Mouse (Mus musculus) embryonic fibroblast, embryonic 13.5 days (primary cell): ENCODE results near the gene Il4.

Source experiments
- CTCF ChIP-seq: IDR thresholded peaks from 2 replicates; pipeline ENCODE4 v1.5.1; 2011; ENCODE audit warnings: mild to moderate bottlenecking, control low read depth, low read length, moderate library complexity, borderline replicate concordance; ENCODE audit not compliant: insufficient read depth
- POLR2A ChIP-seq: IDR thresholded peaks from 2 replicates; pipeline ENCODE4 v1.6.1; 2011; ENCODE audit warnings: low read depth, mild to moderate bottlenecking, control low read depth, low read length, moderate library complexity

DNA sequence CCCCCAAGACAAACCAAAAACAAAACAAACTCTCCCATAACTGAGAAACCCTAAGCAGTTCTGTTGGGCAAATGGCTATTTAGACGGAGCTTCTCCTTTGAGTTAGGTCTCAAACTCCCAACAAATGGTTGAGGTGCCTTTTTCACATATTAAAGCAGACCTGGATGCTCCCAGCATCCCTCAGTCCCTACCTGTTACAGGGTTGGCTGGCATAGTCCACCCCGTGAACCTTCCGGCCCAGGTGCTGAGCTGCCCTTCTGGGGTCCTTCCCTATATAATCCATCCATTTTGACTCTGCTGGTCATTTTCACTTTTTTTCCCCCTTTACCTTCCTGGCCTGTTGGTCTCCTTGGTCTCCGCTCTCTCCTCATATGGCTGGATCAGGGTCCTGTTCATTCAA lies 51.8 kb downstream of the Il4 start:
- TF ChIP-seq CTCF (no peak), POLR2A (no peak)
